Mouse (Mus musculus) stomach, embryonic 14.5 days (tissue): ENCODE measurements around the gene Oaz3. TPM values are rescaled to one million over a fixed set of nuclear protein-coding genes. Genes with fewer than 3 reads are reported as not detected.

Experiments
- ATAC-seq: fragments of 200-750 bp; cut with Nextera tagmentation; 2 replicates; pipeline ENCODE4 v1.8.0; 2017; ENCODE audit warnings: low read depth, moderate TSS enrichment; ENCODE audit not compliant: insufficient number of reproducible peaks, insufficient read depth, low FRiP score
- H3K27ac ChIP-seq: fragments of 300-500 bp; sonication (generic); 2 replicates; pipeline ENCODE4 v1.5.1; 2014; ENCODE audit warnings: mild to moderate bottlenecking, low read length, moderate library complexity, mixed read lengths
- H3K27me3 ChIP-seq: fragments of 300-500 bp; sonication (generic); 2 replicates; pipeline ENCODE4 v1.6.1; 2014; ENCODE audit warnings: low read length, control low read depth, mixed read lengths; ENCODE audit not compliant: control insufficient read depth, insufficient read depth
- H3K36me3 ChIP-seq: fragments of 300-500 bp; sonication (generic); 2 replicates; pipeline ENCODE4 v1.6.1; 2014; ENCODE audit warnings: mild to moderate bottlenecking, control low read depth, low read length, moderate library complexity, mixed read lengths; ENCODE audit not compliant: control insufficient read depth, insufficient read depth
- H3K4me1 ChIP-seq: fragments of 300-500 bp; sonication (generic); 2 replicates; pipeline ENCODE4 v1.6.1; 2014; ENCODE audit warnings: low read length, control low read depth, mixed read lengths; ENCODE audit not compliant: control insufficient read depth, insufficient read depth
- H3K4me2 ChIP-seq: fragments of 300-500 bp; sonication (generic); replicated peaks from 2 replicates; pipeline ENCODE4 v1.6.1; 2014; ENCODE audit warnings: low read depth, low read length, control low read depth
- H3K4me3 ChIP-seq: fragments of 300-500 bp; sonication (generic); 2 replicates; pipeline ENCODE4 v1.5.1; 2014; ENCODE audit warnings: low read depth, low read length, control low read depth
- H3K9ac ChIP-seq: fragments of 300-500 bp; sonication (generic); replicated peaks from 2 replicates; pipeline ENCODE4 v1.6.1; 2014; ENCODE audit warnings: low read depth, mild to moderate bottlenecking, control low read depth, low read length, moderate library complexity, mixed read lengths
- H3K9me3 ChIP-seq: fragments of 300-500 bp; sonication (generic); 2 replicates; pipeline ENCODE4 v1.6.1; 2016; ENCODE audit warnings: low read depth, low read length, control low read depth; ENCODE audit not compliant: control insufficient read depth
- WGBS: fragments of 180-500 bp; shearing (Covaris S2); extraction: QIAGEN DNeasy Blood & Tissue Kit; methylation state at CpG from one replicate; pipeline ENCODE4 v1.1.7; 2014; 5-methylcytosine and 5-hydroxymethylcytosine counted together
- polyA plus RNA-seq: library from polyadenylated mRNA; unstranded; fragments of >200 nt; fragmentation: Nextera tagmentation; extraction: Ambion mirVana; gene quantifications from 2 replicates; pipeline ENCODE4 v1.2.1, GENCODE M21; 2014

Gene Oaz3
- polyA plus RNA-seq, 1 experiment from 2014 or later: 0.90 TPM

GRCm38 (mm10) chr3:94402451-94402850 lies 41.3 kb downstream of the Oaz3 start:
- no peak for ATAC-seq
- Histone ChIP-seq H3K4me1 (0 out of 2 replicates have a peak, but pooled peaks cover 2% of the 10 kb centered on the region), H3K9ac (no peak overlapping the region), H3K9me3 (no peaks in the 10 kb centered on the region), H3K4me3 (no peak overlapping the region), H3K4me2 (no peak overlapping the region), H3K36me3 (no peaks in the 10 kb centered on the region), H3K27ac (no peak overlapping the region), H3K27me3 (no peaks in the 10 kb centered on the region)
- 59% methylated on average over 8 of the region's 8 CpGs for WGBS

GRCm38 (mm10) chr3:94399663-94400310 lies 43.9 kb downstream of the Oaz3 start:
- 0 out of 2 replicates have a peak, but pooled peaks cover 2% of the 10 kb centered on the region for H3K4me1 ChIP-seq
- no peak for ATAC-seq
- H3K27me3 ChIP-seq: no peaks in the 10 kb centered on the region
- H3K4me3 ChIP-seq: no peak overlapping the region
- H3K36me3 ChIP-seq: no peaks in the 10 kb centered on the region
- H3K4me2 ChIP-seq: no peak overlapping the region
- H3K9ac ChIP-seq: no peak overlapping the region
- no peaks in the 10 kb centered on the region for H3K9me3 ChIP-seq
- WGBS: 44% methylated on average over 5 of the region's 5 CpGs
- no peak overlapping the region for H3K27ac ChIP-seq

GRCm38 (mm10) chr3:94398943-94399481 lies 44.7 kb downstream of the Oaz3 start:
- 3% methylated on average over 20 of the region's 20 CpGs for WGBS
- ATAC-seq: no peak
- H3K9me3 ChIP-seq: no peaks in the 10 kb centered on the region
- peak overlapping the region; percentile 54 for H3K4me2 ChIP-seq
- H3K4me3 ChIP-seq: peak overlapping the region; percentile 20
- no peaks in the 10 kb centered on the region for H3K36me3 ChIP-seq
- H3K9ac ChIP-seq: peak overlapping the region; percentile 18; the same call in 1 of the 2 replicates
- H3K4me1 ChIP-seq: 0 out of 2 replicates have a peak, but pooled peaks cover 2% of the 10 kb centered on the region
- no peaks in the 10 kb centered on the region for H3K27me3 ChIP-seq
- H3K27ac ChIP-seq: no peak overlapping the region

- Histone ChIP-seq H3K36me3 (no peaks in the 10 kb centered on the region), H3K9ac (peak within 1 kb of the TSS; percentile 18; the same call in 1 of the 2 replicates), H3K4me2 (peak within 1 kb of the TSS; percentile 54), H3K27ac (no peak within 1 kb of the TSS), H3K4me1 (0 out of 2 replicates have a peak, but pooled peaks cover 2% of the 10 kb centered on the region), H3K27me3 (no peaks in the 10 kb centered on the region), H3K9me3 (no peaks in the 10 kb centered on the region), H3K4me3 (peak within 1 kb of the TSS; percentile 20)
- WGBS: 65% methylated on average over 6 of the region's 6 CpGs
- no peak for ATAC-seq
Measured at GRCm38 (mm10) chr3:94398217-94398616, 45.5 kb downstream of the Oaz3 start, which contains the start of gene Lingo4. Gene Lingo4 (plus strand): TSS chr3:94398517.

- Histone ChIP-seq H3K4me2 (no peak overlapping the region), H3K27me3 (no peaks in the 10 kb centered on the region), H3K4me3 (no peak overlapping the region), H3K9ac (no peak overlapping the region), H3K36me3 (no peaks in the 10 kb centered on the region), H3K9me3 (no peaks in the 10 kb centered on the region), H3K27ac (no peak overlapping the region), H3K4me1 (0 out of 2 replicates have a peak, but pooled peaks cover 2% of the 10 kb centered on the region)
- 78% methylated on average over 4 of the region's 4 CpGs for WGBS
- no peak for ATAC-seq
Measured at GRCm38 (mm10) chr3:94396851-94397250, 46.9 kb downstream of the Oaz3 start.

- no peak for ATAC-seq
- WGBS: 74% methylated on average over 1 of the region's 1 CpGs
- 0 out of 2 replicates have a peak, but pooled peaks cover 2% of the 10 kb centered on the region for H3K4me1 ChIP-seq
Measured at GRCm38 (mm10) chr3:94396336-94396735, 47.4 kb downstream of the Oaz3 start.

GRCm38 (mm10) chr3:94393049-94393448 lies 50.7 kb downstream of the Oaz3 start:
- Histone ChIP-seq H3K4me3 (no peak overlapping the region), H3K4me1 (no peaks in the 10 kb centered on the region), H3K27me3 (no peaks in the 10 kb centered on the region), H3K9ac (no peak overlapping the region), H3K36me3 (no peaks in the 10 kb centered on the region), H3K27ac (no peak overlapping the region), H3K4me2 (no peak overlapping the region), H3K9me3 (no peaks in the 10 kb centered on the region)
- no peak for ATAC-seq
- WGBS: 67% methylated on average over 4 of the region's 4 CpGs

More at GRCm38 (mm10) chr3:94396336-94396735, 47.4 kb downstream of the Oaz3 start:
- Histone ChIP-seq H3K4me2 (no peak overlapping the region), H3K36me3 (no peaks in the 10 kb centered on the region), H3K9me3 (no peaks in the 10 kb centered on the region), H3K9ac (no peak overlapping the region), H3K27ac (no peak overlapping the region), H3K27me3 (no peaks in the 10 kb centered on the region), H3K4me3 (no peak overlapping the region)

- H3K4me1 ChIP-seq: no peaks in the 10 kb centered on the region
- no peaks in the 10 kb centered on the region for H3K36me3 ChIP-seq
- no peaks in the 10 kb centered on the region for H3K9me3 ChIP-seq
- no peak for ATAC-seq
- H3K4me3 ChIP-seq: no peak overlapping the region
- no peak overlapping the region for H3K9ac ChIP-seq
- 75% methylated on average over 2 of the region's 2 CpGs for WGBS
- H3K27ac ChIP-seq: no peak overlapping the region
- H3K4me2 ChIP-seq: no peak overlapping the region
- no peaks in the 10 kb centered on the region for H3K27me3 ChIP-seq
Measured at GRCm38 (mm10) chr3:94392128-94392527, 51.6 kb downstream of the Oaz3 start.
